Mouse (Mus musculus): ENCODE data around the gene Gnpat. TPM values are rescaled to one million over a fixed set of nuclear protein-coding genes. Genes with fewer than 3 reads are reported as not detected.

Gene Gnpat
- polyA plus RNA-seq, 1 experiment from 2014 or later: 89.5 TPM

DNA sequence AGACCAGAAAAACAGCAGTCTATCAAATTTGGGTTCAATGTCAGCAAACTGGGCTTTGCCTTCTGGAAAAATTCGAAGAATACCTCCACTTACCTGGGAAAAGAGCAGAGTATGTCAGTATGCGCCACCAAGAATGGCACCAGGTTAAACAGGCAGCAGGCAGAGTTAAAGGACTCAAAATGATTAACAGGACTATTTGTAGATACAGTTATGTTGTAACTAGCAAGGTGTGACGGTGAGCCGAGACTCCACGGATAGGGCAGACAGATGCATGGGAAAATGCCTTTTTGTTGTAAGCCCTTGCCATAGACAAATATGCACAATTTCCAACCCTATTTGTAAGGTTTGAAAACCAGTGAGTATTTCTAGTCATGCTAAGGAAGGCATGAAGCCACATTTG is 51.2 kb downstream of the Gnpat start:
- peaks cover 10% of the 10 kb centered on the region for H3K4me1 ChIP-seq

DNA sequence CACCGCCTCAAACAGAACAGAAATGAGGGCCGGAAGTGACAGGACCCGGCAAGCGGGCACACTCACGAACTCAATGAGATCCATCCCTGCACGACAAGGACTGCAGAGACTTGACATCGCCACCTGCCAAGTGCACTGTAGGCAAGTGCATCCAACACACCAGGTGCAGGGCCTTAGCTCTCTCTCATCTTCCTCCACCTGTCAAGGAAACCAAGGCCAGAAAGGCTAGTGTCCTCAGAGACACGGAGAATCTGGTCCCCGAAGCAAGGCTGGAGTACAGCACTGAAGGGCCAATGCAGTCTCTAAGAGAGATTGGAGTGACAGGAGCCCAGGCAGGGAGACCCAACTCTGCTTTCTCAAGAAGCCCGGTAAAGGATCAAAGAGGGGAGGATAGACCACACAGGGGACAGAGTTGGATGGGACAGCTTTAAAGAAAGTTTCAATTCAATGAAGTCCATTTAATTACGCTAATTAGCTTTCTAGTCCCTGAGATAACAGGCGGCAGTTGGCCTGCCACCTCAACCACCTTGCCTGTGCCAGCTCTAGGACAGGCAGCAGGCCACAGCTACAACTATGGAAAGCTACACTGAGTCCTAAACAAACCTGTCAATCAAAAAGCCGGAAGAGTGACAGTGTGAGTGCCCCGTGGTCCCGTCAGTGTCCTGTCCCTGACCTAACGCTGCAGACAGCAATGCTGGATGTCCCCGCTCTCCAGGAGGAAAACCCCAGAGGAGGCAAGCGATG is 55.1 kb downstream of the Gnpat start:
- Histone ChIP-seq H3K4me3 (no peak overlapping the region), H3K27me3 (no peaks in the 10 kb centered on the region), H3K9ac (replicated peaks) (no peak overlapping the region), H3K4me2 (replicated peaks) (no peak overlapping the region), H3K27ac (replicated peaks) (no peak overlapping the region), H3K9me3 (no peaks in the 10 kb centered on the region), H3K4me1 (peaks cover 16% of the 10 kb centered on the region), H3K36me3 (peaks cover 27% of the 10 kb centered on the region)
- WGBS: 73% methylated on average over 18 of the region's 18 CpGs
- ATAC-seq (replicated peaks): no peak

More for the DNA sequence above, 51.2 kb downstream of the Gnpat start:
- no peaks in the 10 kb centered on the region for H3K27me3 ChIP-seq
- WGBS: 96% methylated on average over 5 of the region's 5 CpGs
- no peak for ATAC-seq (replicated peaks)
- H3K4me2 ChIP-seq (replicated peaks): no peak overlapping the region
- H3K36me3 ChIP-seq: peaks cover 50% of the 10 kb centered on the region
- no peak overlapping the region for H3K4me3 ChIP-seq
- no peaks in the 10 kb centered on the region for H3K9me3 ChIP-seq
- H3K27ac ChIP-seq (replicated peaks): no peak overlapping the region
- no peak overlapping the region for H3K9ac ChIP-seq (replicated peaks)

DNA sequence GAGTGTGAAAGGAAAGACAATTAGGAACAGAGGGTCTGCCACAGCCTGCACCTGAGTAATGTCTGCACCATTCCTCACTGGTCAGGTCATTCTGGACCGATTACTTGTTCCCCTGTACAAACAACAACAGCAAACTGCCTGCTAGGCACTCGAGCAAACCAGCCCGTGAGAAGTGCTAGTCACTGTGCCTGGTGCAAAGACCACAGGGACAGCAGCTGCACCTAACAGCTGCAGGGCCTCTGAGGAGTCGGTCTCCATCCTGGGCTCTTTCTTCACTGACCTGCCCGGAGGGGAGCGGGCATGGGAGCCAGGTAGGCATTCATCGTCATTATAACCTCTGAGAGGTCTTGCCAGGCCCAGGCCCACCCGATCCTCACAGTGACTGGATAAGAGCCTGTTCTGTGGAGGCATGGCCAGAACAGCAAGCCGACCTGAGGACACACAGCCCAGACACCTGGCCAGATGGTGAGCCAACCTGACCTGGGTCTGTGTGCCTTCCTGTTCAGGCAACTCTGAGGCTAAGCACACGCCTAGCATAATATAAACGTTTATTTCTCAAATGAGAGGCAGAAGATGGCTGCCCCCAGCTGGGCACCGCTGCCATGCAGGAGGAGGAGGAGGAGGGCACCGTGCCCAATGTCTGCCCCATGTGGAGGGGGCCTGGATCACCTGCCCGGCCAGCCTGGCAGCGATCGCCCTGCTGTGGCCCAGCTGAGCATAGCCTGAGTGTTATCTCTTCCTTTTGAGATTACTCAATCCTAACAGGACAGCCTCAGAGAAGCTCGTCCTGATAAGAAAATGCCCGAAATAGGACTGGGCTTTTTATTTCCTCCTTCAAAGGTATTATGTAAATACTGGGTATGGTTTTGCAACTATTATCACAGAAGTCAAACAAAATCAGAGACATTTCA is 58.8 kb downstream of the Gnpat start:
- H3K4me3 ChIP-seq: no peak overlapping the region
- H3K36me3 ChIP-seq: no peaks in the 10 kb centered on the region
- no peak overlapping the region for H3K4me2 ChIP-seq (replicated peaks)
- peaks cover 16% of the 10 kb centered on the region for H3K4me1 ChIP-seq
- WGBS: 83% methylated on average over 18 of the region's 18 CpGs
- H3K9me3 ChIP-seq: no peaks in the 10 kb centered on the region
- ATAC-seq (replicated peaks): no peak
- no peaks in the 10 kb centered on the region for H3K27me3 ChIP-seq
- no peak overlapping the region for H3K9ac ChIP-seq (replicated peaks)
- H3K27ac ChIP-seq (replicated peaks): no peak overlapping the region

DNA sequence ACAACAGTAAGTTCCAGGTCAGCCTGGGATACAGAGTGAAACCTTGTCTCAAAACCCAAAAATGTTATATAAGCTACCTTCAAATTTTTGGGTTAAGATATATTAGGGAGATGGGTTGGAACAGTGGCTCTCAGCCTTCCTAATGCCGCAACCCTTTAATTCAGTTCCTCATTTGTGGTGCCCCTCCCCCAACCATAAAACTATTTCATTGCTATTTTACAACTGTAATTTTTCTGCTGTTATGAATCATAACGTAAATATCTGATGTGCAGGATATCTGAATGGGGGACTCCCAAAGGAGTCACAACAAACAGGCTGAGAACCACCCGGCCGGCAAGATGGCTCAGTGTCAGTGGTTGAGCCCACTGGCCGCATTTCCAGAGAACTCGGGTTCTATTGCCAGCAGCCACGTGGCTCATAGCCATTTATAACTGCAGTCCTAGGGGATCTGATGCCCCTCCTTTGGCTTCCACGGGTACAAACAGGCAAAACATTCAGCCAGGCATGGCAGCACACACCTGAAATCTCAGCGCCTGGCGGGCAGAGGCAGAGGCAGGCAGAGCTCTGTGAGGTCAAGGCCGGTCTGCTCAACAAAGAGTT is 59.8 kb downstream of the Gnpat start:
- H3K4me1 ChIP-seq: peaks cover 16% of the 10 kb centered on the region
- no peak overlapping the region for H3K27ac ChIP-seq (replicated peaks)
- no peak overlapping the region for H3K4me2 ChIP-seq (replicated peaks)
- H3K36me3 ChIP-seq: no peaks in the 10 kb centered on the region
- no peak for ATAC-seq (replicated peaks)
- WGBS: 86% methylated on average over 11 of the region's 11 CpGs
- H3K9me3 ChIP-seq: no peaks in the 10 kb centered on the region
- H3K4me3 ChIP-seq: no peak overlapping the region
- H3K27me3 ChIP-seq: no peaks in the 10 kb centered on the region
- H3K9ac ChIP-seq (replicated peaks): no peak overlapping the region

DNA sequence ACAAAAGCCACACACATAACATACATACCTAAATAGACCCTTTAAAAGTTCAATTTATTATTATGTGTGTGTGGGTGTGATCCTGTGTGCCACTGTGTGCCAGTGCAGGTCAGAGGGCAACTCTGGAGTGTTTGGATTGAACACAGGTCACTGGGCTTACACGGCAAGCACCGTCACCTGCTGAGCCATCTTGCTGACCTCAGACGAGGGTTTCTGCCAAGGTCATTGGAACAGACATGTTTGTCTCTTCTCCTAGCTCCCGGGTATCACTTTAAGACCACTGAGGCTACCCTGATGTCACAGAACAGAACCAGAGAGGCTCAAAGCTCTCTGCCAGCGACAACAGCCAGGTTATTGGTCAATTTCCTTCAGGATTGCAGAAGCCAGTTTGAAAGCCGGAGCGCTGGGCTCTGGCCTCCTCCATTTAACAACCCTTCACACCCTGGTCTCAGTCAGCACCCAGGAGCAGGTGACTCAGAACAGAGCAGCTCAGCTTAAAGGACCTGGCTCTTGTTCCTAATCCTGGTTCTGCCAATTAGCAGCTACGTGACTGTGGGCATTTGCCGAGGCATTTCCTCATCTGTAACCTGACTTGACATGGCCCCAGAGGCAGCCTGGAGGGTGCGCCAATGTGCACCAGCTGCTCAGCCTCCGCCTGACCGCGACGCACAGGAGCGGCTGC is 61.3 kb downstream of the Gnpat start:
- Histone ChIP-seq H3K4me3 (no peak overlapping the region), H3K9me3 (no peaks in the 10 kb centered on the region), H3K27ac (replicated peaks) (no peak overlapping the region), H3K9ac (replicated peaks) (no peak overlapping the region), H3K4me2 (replicated peaks) (no peak overlapping the region), H3K36me3 (no peaks in the 10 kb centered on the region), H3K4me1 (peaks cover 6% of the 10 kb centered on the region; the same call in 1 of the 2 replicates), H3K27me3 (no peaks in the 10 kb centered on the region)
- no peak for ATAC-seq (replicated peaks)
- WGBS: 84% methylated on average over 15 of the region's 15 CpGs

DNA sequence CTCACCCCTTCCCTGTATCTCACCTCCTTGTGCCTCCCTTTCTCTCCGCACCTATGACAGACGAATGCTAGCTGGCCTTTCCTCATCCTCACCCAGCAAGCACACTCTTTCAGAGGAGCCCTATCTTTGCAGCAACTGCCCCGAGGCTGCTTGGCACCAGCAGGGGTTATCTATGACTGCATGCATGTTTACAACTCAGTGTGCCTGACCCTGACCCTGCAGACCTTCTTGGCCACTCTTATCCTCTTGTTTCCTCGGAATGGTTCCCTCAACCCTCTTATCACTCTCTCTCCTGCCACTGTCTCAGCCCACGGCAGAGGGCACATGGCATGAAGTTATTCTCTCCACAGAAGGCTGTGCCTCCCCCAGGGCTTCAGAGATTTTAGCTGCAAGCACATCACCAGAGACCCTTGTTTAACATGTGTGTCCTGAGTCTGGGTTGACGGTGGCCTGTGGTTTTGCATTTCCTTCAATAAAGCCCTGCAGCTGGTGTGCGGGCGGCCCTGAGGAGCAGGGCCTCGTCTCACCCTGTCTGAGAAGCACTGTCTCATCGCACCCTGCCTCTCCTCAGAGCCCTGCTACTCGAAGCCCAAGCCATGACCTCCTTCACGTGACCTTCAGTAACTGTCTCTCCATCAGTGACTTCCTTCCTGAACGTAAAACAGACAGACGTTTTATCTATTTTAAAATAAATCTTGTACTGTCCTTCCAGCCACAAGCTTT is 62.9 kb downstream of the Gnpat start:
- WGBS: 92% methylated on average over 14 of the region's 14 CpGs

DNA sequence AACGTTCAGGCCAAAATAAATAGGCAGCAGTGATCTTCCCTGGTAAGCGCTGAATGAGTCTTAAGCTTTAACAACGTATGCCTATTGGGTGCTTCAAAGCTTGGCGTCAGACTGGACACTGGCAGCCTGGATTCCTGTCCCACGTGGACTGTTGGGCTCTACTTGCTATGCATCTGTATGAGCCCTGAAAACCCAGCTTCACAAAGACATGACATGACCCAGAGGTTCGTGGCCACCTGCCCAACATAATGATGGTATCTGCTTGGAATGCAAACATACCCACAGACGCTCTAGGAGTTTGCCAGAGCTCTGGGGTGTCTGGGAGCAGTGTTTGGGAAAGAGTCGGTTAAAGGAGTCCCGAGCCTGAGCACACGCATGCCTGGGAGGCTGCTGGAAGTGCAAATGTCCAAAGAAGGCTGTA is 63.5 kb downstream of the Gnpat start:
- Histone ChIP-seq H3K4me3 (no peak overlapping the region), H3K9me3 (no peaks in the 10 kb centered on the region), H3K36me3 (no peaks in the 10 kb centered on the region), H3K4me2 (replicated peaks) (no peak overlapping the region), H3K4me1 (peaks cover 11% of the 10 kb centered on the region), H3K27ac (replicated peaks) (no peak overlapping the region), H3K9ac (replicated peaks) (no peak overlapping the region), H3K27me3 (no peaks in the 10 kb centered on the region)
- 80% methylated on average over 10 of the region's 10 CpGs for WGBS
- no peak for ATAC-seq (replicated peaks)

More for the DNA sequence above, 62.9 kb downstream of the Gnpat start:
- Histone ChIP-seq H3K36me3 (no peaks in the 10 kb centered on the region), H3K4me2 (replicated peaks) (no peak overlapping the region), H3K4me3 (no peak overlapping the region), H3K9ac (replicated peaks) (no peak overlapping the region), H3K9me3 (no peaks in the 10 kb centered on the region), H3K4me1 (peaks cover 11% of the 10 kb centered on the region), H3K27ac (replicated peaks) (no peak overlapping the region), H3K27me3 (no peaks in the 10 kb centered on the region)
- no peak for ATAC-seq (replicated peaks)

DNA sequence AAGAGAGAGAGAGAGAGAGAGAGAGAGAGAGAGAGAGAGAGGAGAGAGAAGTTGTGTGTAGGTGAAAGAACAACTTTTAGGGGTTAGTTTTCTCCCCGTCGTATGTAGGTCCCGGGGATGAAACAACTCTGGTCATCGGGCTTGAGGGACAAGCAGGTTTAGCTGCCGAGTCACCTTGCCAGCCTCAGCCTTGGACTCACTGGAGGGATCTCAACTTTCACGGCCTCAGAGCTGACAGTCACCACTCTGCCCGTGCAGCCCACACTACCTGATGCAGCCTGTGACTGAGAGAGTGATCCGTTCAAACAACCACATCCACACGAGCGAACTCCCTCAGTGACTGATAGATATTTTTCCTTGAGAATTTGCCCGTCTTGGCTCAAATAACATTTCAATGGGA is 66.2 kb downstream of the Gnpat start:
- no peaks in the 10 kb centered on the region for H3K9me3 ChIP-seq
- no peaks in the 10 kb centered on the region for H3K27me3 ChIP-seq
- no peak overlapping the region for H3K27ac ChIP-seq (replicated peaks)
- H3K4me2 ChIP-seq (replicated peaks): no peak overlapping the region
- no peak overlapping the region for H3K4me3 ChIP-seq
- ATAC-seq (replicated peaks): no peak
- peaks cover 8% of the 10 kb centered on the region for H3K4me1 ChIP-seq
- H3K36me3 ChIP-seq: no peaks in the 10 kb centered on the region
- 92% methylated on average over 11 of the region's 11 CpGs for WGBS
- no peak overlapping the region for H3K9ac ChIP-seq (replicated peaks)

DNA sequence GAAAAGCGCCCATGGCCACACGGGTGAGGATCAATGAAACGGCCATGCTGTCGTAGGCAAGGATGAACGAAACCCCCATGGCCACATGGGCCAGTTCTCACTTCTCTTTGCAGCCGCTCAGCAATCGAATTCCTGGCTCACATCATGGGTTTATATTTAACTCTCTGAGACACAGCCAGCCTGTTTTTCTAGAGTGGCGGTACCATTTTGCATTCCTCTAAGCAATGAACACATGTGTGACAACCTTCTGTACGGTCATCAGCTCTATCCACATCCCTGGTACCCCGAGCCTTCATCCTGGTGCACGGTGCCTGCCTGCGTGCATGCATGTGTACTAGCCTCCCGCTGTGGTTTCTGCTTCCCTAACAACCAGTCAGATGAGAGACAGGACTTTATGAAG is 67.3 kb downstream of the Gnpat start:
- no peak for ATAC-seq (replicated peaks)
- Histone ChIP-seq H3K4me3 (no peak overlapping the region), H3K9me3 (no peaks in the 10 kb centered on the region), H3K9ac (replicated peaks) (no peak overlapping the region), H3K4me2 (replicated peaks) (no peak overlapping the region), H3K27ac (replicated peaks) (no peak overlapping the region), H3K36me3 (no peaks in the 10 kb centered on the region), H3K4me1 (peaks cover 8% of the 10 kb centered on the region), H3K27me3 (no peaks in the 10 kb centered on the region)
- 87% methylated on average over 13 of the region's 13 CpGs for WGBS

DNA sequence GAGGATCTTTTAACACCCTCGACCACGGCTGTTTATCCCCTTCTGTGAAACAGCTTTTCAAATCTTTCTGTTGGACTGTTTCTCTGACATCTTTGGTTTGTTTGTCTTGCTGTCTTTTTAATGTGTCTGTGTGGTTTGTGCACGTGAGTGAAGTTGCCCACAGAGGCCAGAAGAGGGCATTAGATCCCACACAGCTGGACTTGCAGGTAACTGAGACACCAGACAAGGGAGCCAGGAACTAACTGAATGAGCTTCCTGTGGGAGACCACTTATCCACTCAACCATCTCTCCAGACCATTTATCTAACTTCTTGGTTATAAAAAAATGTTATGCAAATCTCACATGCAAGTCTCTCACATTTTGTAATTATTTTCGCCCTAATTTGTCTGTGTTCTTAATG is 67.8 kb downstream of the Gnpat start:
- no peaks in the 10 kb centered on the region for H3K9me3 ChIP-seq
- peaks cover 8% of the 10 kb centered on the region for H3K4me1 ChIP-seq
- H3K36me3 ChIP-seq: no peaks in the 10 kb centered on the region
- H3K27me3 ChIP-seq: no peaks in the 10 kb centered on the region
- WGBS: 84% methylated on average over 4 of the region's 4 CpGs
- H3K27ac ChIP-seq (replicated peaks): no peak overlapping the region
- no peak for ATAC-seq (replicated peaks)
- no peak overlapping the region for H3K9ac ChIP-seq (replicated peaks)
- no peak overlapping the region for H3K4me2 ChIP-seq (replicated peaks)
- no peak overlapping the region for H3K4me3 ChIP-seq

DNA sequence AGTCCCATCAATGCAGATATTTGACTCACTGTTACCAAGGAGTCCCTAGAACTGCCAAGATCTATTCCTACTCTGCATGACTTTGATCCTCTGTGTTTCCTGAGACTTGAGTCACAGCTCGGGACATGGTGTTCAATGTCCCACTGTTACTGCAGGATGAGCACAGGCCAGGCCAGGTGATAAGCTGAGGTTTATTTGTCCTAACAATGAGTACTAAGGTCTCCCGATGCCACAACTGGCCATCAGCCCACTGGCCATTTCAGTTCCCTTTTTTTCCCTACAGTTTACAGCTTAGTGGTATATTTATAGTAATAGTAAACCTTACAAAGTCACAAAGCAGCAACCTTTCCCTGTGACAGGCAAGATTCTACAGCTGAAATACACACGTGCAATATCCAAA is 69.6 kb downstream of the Gnpat start:
- Histone ChIP-seq H3K27me3 (no peaks in the 10 kb centered on the region), H3K36me3 (peaks cover 3% of the 10 kb centered on the region; the same call in 1 of the 2 replicates), H3K27ac (replicated peaks) (no peak overlapping the region), H3K4me2 (replicated peaks) (no peak overlapping the region), H3K9ac (replicated peaks) (no peak overlapping the region), H3K4me3 (no peak overlapping the region), H3K9me3 (no peaks in the 10 kb centered on the region), H3K4me1 (peaks cover 8% of the 10 kb centered on the region)
- 88% methylated on average over 3 of the region's 3 CpGs for WGBS
- no peak for ATAC-seq (replicated peaks)

Data from forebrain, embryonic 15.5 days (tissue).